Mouse (Mus musculus) forebrain, embryonic 13.5 days (tissue): Measurements from ENCODE around the gene Ano10. TPM values are rescaled to one million over a fixed set of nuclear protein-coding genes. Genes with fewer than 3 reads are reported as not detected.
A peak's percentile ranks its signal among the peaks of the same experiment; 100 is the strongest.

ENCODE experiments used
- ATAC-seq: fragments of 200-750 bp; cut with Nextera tagmentation; 2 replicates; pipeline ENCODE4 v1.8.0; 2017
- H3K27ac ChIP-seq: fragments of 300-500 bp; sonication (generic); 2 replicates; pipeline ENCODE4 v1.5.1; 2015; ENCODE audit warnings: inconsistent platforms, mild to moderate bottlenecking, moderate library complexity
- H3K27me3 ChIP-seq: fragments of 300-500 bp; sonication (generic); 2 replicates; pipeline ENCODE4 v1.6.1; 2015; ENCODE audit warnings: mild to moderate bottlenecking, inconsistent platforms
- H3K36me3 ChIP-seq: fragments of 300-500 bp; sonication (generic); 2 replicates; pipeline ENCODE4 v1.6.1; 2015; ENCODE audit warnings: mild to moderate bottlenecking, inconsistent platforms; ENCODE audit not compliant: poor library complexity, severe bottlenecking
- H3K4me1 ChIP-seq: fragments of 300-500 bp; sonication (generic); 2 replicates; pipeline ENCODE4 v1.6.1; 2015; ENCODE audit warnings: inconsistent platforms
- H3K4me2 ChIP-seq: fragments of 300-500 bp; sonication (generic); 2 replicates; pipeline ENCODE4 v1.6.1; 2015; ENCODE audit warnings: inconsistent platforms, mild to moderate bottlenecking, moderate library complexity
- H3K4me3 ChIP-seq: fragments of 300-500 bp; sonication (generic); 2 replicates; pipeline ENCODE4 v1.5.1; 2015; ENCODE audit warnings: mild to moderate bottlenecking, inconsistent platforms
- H3K9ac ChIP-seq: fragments of 300-500 bp; sonication (generic); 2 replicates; pipeline ENCODE4 v1.6.1; 2015; ENCODE audit warnings: mild to moderate bottlenecking, inconsistent platforms
- H3K9me3 ChIP-seq: fragments of 300-500 bp; sonication (generic); replicated peaks from 2 replicates; pipeline ENCODE4 v1.6.1; 2016; ENCODE audit warnings: inconsistent platforms
- WGBS: fragments of 180-500 bp; shearing (Covaris S2); methylation state at CpG from one replicate; pipeline ENCODE4 v1.1.7; 2015; 5-methylcytosine and 5-hydroxymethylcytosine counted together
- polyA plus RNA-seq: library from polyadenylated mRNA; unstranded; fragments of >200 nt; fragmentation: Nextera tagmentation; extraction: Ambion mirVana; gene quantifications from 2 replicates; pipeline ENCODE4 v1.2.1, GENCODE M21; 2015

Ano10 gene
- polyA plus RNA-seq, 1 experiment from 2014 or later = 29.5 TPM

GRCm38 (mm10) chr9:122241812-122242400, 52.3 kb downstream of the Ano10 start:
- ATAC-seq = no peak
- H3K4me2 ChIP-seq = no peak overlapping the region
- WGBS = 60% methylated on average over 10 of the region's 10 CpGs
- no peak overlapping the region for H3K9ac ChIP-seq
- H3K4me1 ChIP-seq = peaks cover 20% of the 10 kb centered on the region
- H3K36me3 ChIP-seq = peaks cover 9% of the 10 kb centered on the region; the same call in 1 of the 2 replicates
- no peak overlapping the region for H3K27ac ChIP-seq
- no peak overlapping the region for H3K4me3 ChIP-seq
- H3K27me3 ChIP-seq = no peaks in the 10 kb centered on the region
- no peaks in the 10 kb centered on the region for H3K9me3 ChIP-seq

- Histone ChIP-seq H3K9ac (no peak overlapping the region), H3K9me3 (no peaks in the 10 kb centered on the region), H3K27ac (no peak overlapping the region), H3K27me3 (no peaks in the 10 kb centered on the region), H3K4me3 (no peak overlapping the region), H3K4me2 (no peak overlapping the region), H3K36me3 (0 out of 2 replicates have a peak, but pooled peaks cover 1% of the 10 kb centered on the region), H3K4me1 (peaks cover 20% of the 10 kb centered on the region)
- 46% methylated on average over 8 of the region's 8 CpGs for WGBS
- no peak for ATAC-seq
Measured at GRCm38 (mm10) chr9:122240629-122241199, 53.5 kb downstream of the Ano10 start.

GRCm38 (mm10) chr9:122234741-122235140, 59.5 kb downstream of the Ano10 start:
- no peak overlapping the region for H3K4me3 ChIP-seq
- no peaks in the 10 kb centered on the region for H3K9me3 ChIP-seq
- no peaks in the 10 kb centered on the region for H3K27me3 ChIP-seq
- WGBS = 69% methylated on average over 3 of the region's 3 CpGs
- H3K27ac ChIP-seq = no peak overlapping the region
- ATAC-seq = no peak
- H3K36me3 ChIP-seq = no peaks in the 10 kb centered on the region
- H3K4me2 ChIP-seq = no peak overlapping the region
- H3K9ac ChIP-seq = no peak overlapping the region
- no peaks in the 10 kb centered on the region for H3K4me1 ChIP-seq

- H3K27ac ChIP-seq = no peak overlapping the region
- H3K36me3 ChIP-seq = no peaks in the 10 kb centered on the region
- no peak overlapping the region for H3K4me3 ChIP-seq
Measured at GRCm38 (mm10) chr9:122233972-122234345, 60.3 kb downstream of the Ano10 start.

GRCm38 (mm10) chr9:122233316-122233971, 60.8 kb downstream of the Ano10 start:
- WGBS = 91% methylated on average over 8 of the region's 8 CpGs
- no peak for ATAC-seq

More at GRCm38 (mm10) chr9:122233972-122234345, 60.3 kb downstream of the Ano10 start:
- H3K4me1 ChIP-seq = no peaks in the 10 kb centered on the region
- H3K9ac ChIP-seq = no peak overlapping the region
- no peaks in the 10 kb centered on the region for H3K27me3 ChIP-seq
- WGBS = 86% methylated on average over 7 of the region's 7 CpGs
- no peak overlapping the region for H3K4me2 ChIP-seq
- no peaks in the 10 kb centered on the region for H3K9me3 ChIP-seq
- ATAC-seq = no peak

GRCm38 (mm10) chr9:122232912-122233311, 61.3 kb downstream of the Ano10 start:
- Histone ChIP-seq H3K27me3 (no peaks in the 10 kb centered on the region), H3K9ac (no peak overlapping the region), H3K27ac (no peak overlapping the region), H3K9me3 (no peaks in the 10 kb centered on the region), H3K4me3 (no peak overlapping the region), H3K36me3 (no peaks in the 10 kb centered on the region), H3K4me2 (no peak overlapping the region), H3K4me1 (no peaks in the 10 kb centered on the region)
- no peak for ATAC-seq
- WGBS = 92% methylated on average over 2 of the region's 2 CpGs

More at GRCm38 (mm10) chr9:122233316-122233971, 60.8 kb downstream of the Ano10 start:
- Histone ChIP-seq H3K4me1 (no peaks in the 10 kb centered on the region), H3K36me3 (no peaks in the 10 kb centered on the region), H3K9me3 (no peaks in the 10 kb centered on the region), H3K27me3 (no peaks in the 10 kb centered on the region), H3K4me2 (no peak overlapping the region), H3K27ac (no peak overlapping the region), H3K4me3 (no peak overlapping the region), H3K9ac (no peak overlapping the region)

- Histone ChIP-seq H3K27me3 (no peaks in the 10 kb centered on the region), H3K4me2 (no peak overlapping the region), H3K36me3 (no peaks in the 10 kb centered on the region), H3K4me3 (no peak overlapping the region), H3K27ac (no peak overlapping the region), H3K9me3 (no peaks in the 10 kb centered on the region), H3K9ac (no peak overlapping the region), H3K4me1 (peaks cover 6% of the 10 kb centered on the region; the same call in 1 of the 2 replicates)
- 83% methylated on average over 4 of the region's 4 CpGs for WGBS
- no peak for ATAC-seq
Measured at GRCm38 (mm10) chr9:122230701-122231100, 63.5 kb downstream of the Ano10 start.

- Histone ChIP-seq H3K36me3 (no peaks in the 10 kb centered on the region), H3K27ac (no peak overlapping the region), H3K9me3 (no peaks in the 10 kb centered on the region), H3K4me2 (no peak overlapping the region), H3K9ac (no peak overlapping the region), H3K27me3 (no peaks in the 10 kb centered on the region), H3K4me3 (no peak overlapping the region), H3K4me1 (peaks cover 24% of the 10 kb centered on the region)
- ATAC-seq = no peak
- WGBS = 93% methylated on average over 4 of the region's 4 CpGs
Measured at GRCm38 (mm10) chr9:122226419-122226818, 67.8 kb downstream of the Ano10 start.

GRCm38 (mm10) chr9:122225309-122225708, 68.9 kb downstream of the Ano10 start:
- Histone ChIP-seq H3K27me3 (no peaks in the 10 kb centered on the region), H3K27ac (no peak overlapping the region), H3K4me2 (no peak overlapping the region), H3K4me3 (no peak overlapping the region), H3K4me1 (peaks cover 24% of the 10 kb centered on the region), H3K36me3 (no peaks in the 10 kb centered on the region), H3K9ac (no peak overlapping the region), H3K9me3 (no peaks in the 10 kb centered on the region)
- WGBS = 48% methylated on average over 7 of the region's 7 CpGs
- peak; percentile 64; the same call in 1 of the 2 replicates for ATAC-seq

GRCm38 (mm10) chr9:122223005-122223404, 71.2 kb downstream of the Ano10 start:
- peak; percentile 48; the same call in 1 of the 2 replicates for ATAC-seq
- Histone ChIP-seq H3K27ac (peak overlapping the region; percentile 48), H3K9me3 (no peaks in the 10 kb centered on the region), H3K4me3 (no peak overlapping the region), H3K36me3 (no peaks in the 10 kb centered on the region), H3K4me1 (peaks cover 24% of the 10 kb centered on the region), H3K27me3 (no peaks in the 10 kb centered on the region), H3K9ac (no peak overlapping the region), H3K4me2 (no peak overlapping the region)
- 9% methylated on average over 8 of the region's 8 CpGs for WGBS

- Histone ChIP-seq H3K4me3 (no peak overlapping the region), H3K27me3 (no peaks in the 10 kb centered on the region), H3K4me1 (peaks cover 19% of the 10 kb centered on the region), H3K4me2 (no peak overlapping the region), H3K36me3 (no peaks in the 10 kb centered on the region), H3K9me3 (no peaks in the 10 kb centered on the region), H3K27ac (no peak overlapping the region), H3K9ac (no peak overlapping the region)
- 65% methylated on average over 2 of the region's 2 CpGs for WGBS
- ATAC-seq = no peak
Measured at GRCm38 (mm10) chr9:122219934-122220333, 74.3 kb downstream of the Ano10 start.

- Histone ChIP-seq H3K4me3 (no peak overlapping the region), H3K9me3 (no peaks in the 10 kb centered on the region), H3K36me3 (no peaks in the 10 kb centered on the region), H3K27ac (no peak overlapping the region), H3K4me1 (no peaks in the 10 kb centered on the region), H3K27me3 (no peaks in the 10 kb centered on the region), H3K4me2 (no peak overlapping the region), H3K9ac (no peak overlapping the region)
- no peak for ATAC-seq
- WGBS = 92% methylated on average over 7 of the region's 7 CpGs
Measured at GRCm38 (mm10) chr9:122216945-122217529, 77.2 kb downstream of the Ano10 start.
